Mouse (Mus musculus) CD4-positive, CD25-positive, alpha-beta regulatory T cell (primary cell): ENCODE results near the gene Lrrc25. TPM values are rescaled to one million over a fixed set of nuclear protein-coding genes. Genes with fewer than 3 reads are reported as not detected.

ENCODE experiments used
- polyA plus RNA-seq: library from polyadenylated mRNA; unstranded; fragments of 100-300 nt; shearing (Covaris generic); gene quantifications from one replicate; pipeline ENCODE4 v1.2.1, GENCODE M21; 2017

Gene Lrrc25
- polyA plus RNA-seq = 0.24 TPM

DNA sequence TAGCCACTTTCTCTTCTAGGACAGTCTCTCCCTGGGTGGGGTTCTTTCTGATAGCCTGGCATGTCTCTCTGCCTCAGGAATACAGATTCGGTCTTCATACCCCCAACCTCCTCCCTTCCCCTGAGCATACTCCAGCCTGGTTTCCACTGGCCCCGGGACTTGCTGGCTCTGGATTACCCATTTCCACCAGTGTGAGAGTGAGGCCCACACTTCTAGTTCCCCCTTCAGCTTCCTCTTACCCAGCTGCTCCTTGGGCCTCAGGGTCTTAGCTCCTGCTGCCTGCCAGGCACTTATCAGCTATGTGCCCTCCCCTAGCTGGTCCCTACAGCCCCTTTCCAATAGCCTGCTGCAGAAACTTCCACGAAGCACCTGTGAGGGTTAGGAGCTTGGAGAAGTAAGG lies at the start of gene Lrrc25:
TSS of gene Lrrc25 (plus strand) at position 262 of the 400 bp plus-strand sequence.

GRCm38 (mm10) chr8:70593961-70594609 lies 21.9 kb upstream of the Lrrc25 start, which contains the start of gene Isyna1:
Isyna1 (plus strand) TSS chr8:70594373.

GRCm38 (mm10) chr8:70608749-70609367 lies 7.1 kb upstream of the Lrrc25 start, which contains the start of gene Ssbp4:
Ssbp4 (minus strand) TSS chr8:70608872.

DNA sequence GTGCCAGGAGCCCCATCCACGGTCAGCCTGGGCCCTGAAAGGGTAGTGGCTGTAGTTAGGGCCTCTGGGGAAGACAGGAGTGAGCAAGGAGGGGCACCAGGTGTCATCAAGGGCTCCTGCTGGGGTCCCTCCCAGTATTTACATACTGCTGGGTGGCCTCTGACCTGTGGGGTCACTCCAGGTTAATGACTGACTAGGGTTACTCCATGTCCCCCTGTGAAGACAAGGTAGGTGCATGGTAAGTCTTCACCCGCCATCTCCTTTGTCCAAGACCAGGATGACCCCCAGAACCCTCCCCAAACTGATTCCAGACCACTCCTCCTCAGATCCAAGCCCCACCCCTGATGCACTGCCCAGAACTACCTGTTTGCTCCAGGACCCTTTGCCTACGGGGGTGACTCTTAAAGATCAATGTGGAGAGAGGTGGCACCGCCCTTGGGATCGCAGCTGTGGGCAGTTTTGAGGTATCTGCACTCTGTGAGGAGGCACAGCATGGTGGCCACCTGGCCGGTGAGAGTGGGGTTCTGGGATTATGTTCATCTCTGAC lies 16.5 kb downstream of the Lrrc25 start, which contains the start of gene Gdf15:
TSS of gene Gdf15 (minus strand) at position 111 of the 547 bp plus-strand sequence.

GRCm38 (mm10) chr8:70660273-70660725 lies 44.3 kb downstream of the Lrrc25 start, which contains the start of gene Pgpep1:
Pgpep1 (minus strand) TSS chr8:70660388.

Other genes with a start within 250 kb of the Lrrc25 start
- 2.5 TPM for gene Comp, start 242.6 kb upstream of the Lrrc25 start, polyA plus RNA-seq
- gene Crtc1, start 176.6 kb upstream of the Lrrc25 start, polyA plus RNA-seq = 16.7 TPM
- 19.3 TPM for gene Klhl26, start 139.2 kb upstream of the Lrrc25 start, polyA plus RNA-seq
- not detected for gene Tmem59l, start 128.8 kb upstream of the Lrrc25 start, polyA plus RNA-seq
- not detected for gene Crlf1, start 123.0 kb upstream of the Lrrc25 start, polyA plus RNA-seq
- 108 TPM for gene Rex1bd, start 109.4 kb upstream of the Lrrc25 start, polyA plus RNA-seq
- gene Uba52, start 105.4 kb upstream of the Lrrc25 start, polyA plus RNA-seq = 975 TPM
- 422 TPM for gene Fkbp8, start 88.4 kb upstream of the Lrrc25 start, polyA plus RNA-seq
- gene Kxd1, start 88.2 kb upstream of the Lrrc25 start, polyA plus RNA-seq = 90.3 TPM
- 39.6 TPM for gene Ell, start 76.7 kb upstream of the Lrrc25 start, polyA plus RNA-seq
- gene Isyna1, start 21.8 kb upstream of the Lrrc25 start, polyA plus RNA-seq = 95.3 TPM
- 141 TPM for gene Ssbp4, start 7.3 kb upstream of the Lrrc25 start, polyA plus RNA-seq
- not detected for gene Gdf15, start 16.3 kb downstream of the Lrrc25 start, polyA plus RNA-seq
- 5.5 TPM for gene Pgpep1, start 44.2 kb downstream of the Lrrc25 start, polyA plus RNA-seq
- gene Lsm4, start 57.1 kb downstream of the Lrrc25 start, polyA plus RNA-seq = 379 TPM
- gene Jund, start 82.8 kb downstream of the Lrrc25 start, polyA plus RNA-seq = 866 TPM
- 0.16 TPM for gene Iqcn, start 87.3 kb downstream of the Lrrc25 start, polyA plus RNA-seq
- gene Gm3336, start 102.4 kb downstream of the Lrrc25 start, polyA plus RNA-seq = not detected
- gene Pde4c, start 107.6 kb downstream of the Lrrc25 start, polyA plus RNA-seq = 0.98 TPM
- 13.2 TPM for gene Rab3a, start 138.5 kb downstream of the Lrrc25 start, polyA plus RNA-seq
- 71.6 TPM for gene Mpv17l2, start 144.8 kb downstream of the Lrrc25 start, polyA plus RNA-seq
- gene Pik3r2, start 160.6 kb downstream of the Lrrc25 start, polyA plus RNA-seq = 32.8 TPM
- 97.6 TPM for gene Mast3, start 188.9 kb downstream of the Lrrc25 start, polyA plus RNA-seq
- gene Il12rb1, start 192.3 kb downstream of the Lrrc25 start, polyA plus RNA-seq = 34.9 TPM
- gene Arrdc2, start 223.6 kb downstream of the Lrrc25 start, polyA plus RNA-seq = 23.7 TPM
- gene Kcnn1, start 247.1 kb downstream of the Lrrc25 start, polyA plus RNA-seq = not detected